Mouse (Mus musculus) embryonic facial prominence, embryonic 13.5 days (tissue): ENCODE data around the gene Lrrk1. TPM values are rescaled to one million over a fixed set of nuclear protein-coding genes. Genes with fewer than 3 reads are reported as not detected.
A peak's percentile ranks its signal among the peaks of the same experiment; 100 is the strongest.

Experiments
- ATAC-seq: fragments of 200-750 bp; cut with Nextera tagmentation; 2 replicates; pipeline ENCODE4 v1.8.0; 2017; ENCODE audit warnings: low read depth; ENCODE audit not compliant: insufficient number of reproducible peaks, insufficient read depth, low FRiP score, low TSS enrichment
- H3K27ac ChIP-seq: fragments of 300-500 bp; sonication (generic); 2 replicates; pipeline ENCODE4 v1.5.1; 2015; ENCODE audit warnings: moderate library complexity, mild to moderate bottlenecking, inconsistent platforms
- H3K27me3 ChIP-seq: fragments of 300-500 bp; sonication (generic); 2 replicates; pipeline ENCODE4 v1.6.1; 2015; ENCODE audit warnings: mild to moderate bottlenecking, inconsistent platforms
- H3K36me3 ChIP-seq: fragments of 300-500 bp; sonication (generic); 2 replicates; pipeline ENCODE4 v1.6.1; 2015; ENCODE audit warnings: mild to moderate bottlenecking, inconsistent platforms
- H3K4me1 ChIP-seq: fragments of 300-500 bp; sonication (generic); 2 replicates; pipeline ENCODE4 v1.6.1; 2015; ENCODE audit warnings: inconsistent platforms
- H3K4me2 ChIP-seq: fragments of 300-500 bp; sonication (generic); 2 replicates; pipeline ENCODE4 v1.6.1; 2015; ENCODE audit warnings: moderate library complexity, mild to moderate bottlenecking, inconsistent platforms
- H3K4me3 ChIP-seq: fragments of 300-500 bp; sonication (generic); 2 replicates; pipeline ENCODE4 v1.5.1; 2015; ENCODE audit warnings: mild to moderate bottlenecking, inconsistent platforms
- H3K9ac ChIP-seq: fragments of 300-500 bp; sonication (generic); 2 replicates; pipeline ENCODE4 v1.6.1; 2015; ENCODE audit warnings: mild to moderate bottlenecking, inconsistent platforms
- H3K9me3 ChIP-seq: fragments of 300-500 bp; sonication (generic); 2 replicates; pipeline ENCODE4 v1.6.1; 2016; ENCODE audit warnings: inconsistent platforms
- WGBS: fragments of 180-500 bp; shearing (Covaris S2); methylation state at CpG from one replicate; pipeline ENCODE4 v1.1.7; 2015; ENCODE audit warnings: mixed read lengths; 5-methylcytosine and 5-hydroxymethylcytosine counted together
- polyA plus RNA-seq: library from polyadenylated mRNA; unstranded; fragments of >200 nt; fragmentation: Nextera tagmentation; extraction: Ambion mirVana; gene quantifications from 2 replicates; pipeline ENCODE4 v1.2.1, GENCODE M21; 2015

The Lrrk1 gene
- polyA plus RNA-seq, 1 experiment from 2014 or later: 15.8 TPM

- WGBS: 55% methylated on average over 11 of the region's 11 CpGs
- H3K27me3 ChIP-seq: no peaks in the 10 kb centered on the region; the same call in 1 of the 2 replicates
- no peak for ATAC-seq
- H3K4me1 ChIP-seq: peaks cover 29% of the 10 kb centered on the region
- no peak overlapping the region for H3K27ac ChIP-seq
- H3K9ac ChIP-seq: no peak overlapping the region
- no peaks in the 10 kb centered on the region for H3K9me3 ChIP-seq
- no peak overlapping the region for H3K4me2 ChIP-seq
- H3K36me3 ChIP-seq: no peaks in the 10 kb centered on the region
- H3K4me3 ChIP-seq: no peak overlapping the region
Measured at GRCm38 (mm10) chr7:66405541-66405940, 17.4 kb upstream of the Lrrk1 start.

- H3K4me1 ChIP-seq: peaks cover 35% of the 10 kb centered on the region
- H3K36me3 ChIP-seq: no peaks in the 10 kb centered on the region
- H3K27me3 ChIP-seq: no peaks in the 10 kb centered on the region; the same call in 1 of the 2 replicates
- WGBS: 68% methylated on average over 4 of the region's 4 CpGs
- H3K9me3 ChIP-seq: no peaks in the 10 kb centered on the region
- H3K27ac ChIP-seq: no peak overlapping the region
- no peak overlapping the region for H3K4me2 ChIP-seq
- no peak for ATAC-seq
- H3K9ac ChIP-seq: no peak overlapping the region
- no peak overlapping the region for H3K4me3 ChIP-seq
Measured at GRCm38 (mm10) chr7:66404802-66405201, 16.7 kb upstream of the Lrrk1 start.

GRCm38 (mm10) chr7:66404141-66404540 lies 16.0 kb upstream of the Lrrk1 start:
- Histone ChIP-seq H3K4me2 (no peak overlapping the region), H3K36me3 (no peaks in the 10 kb centered on the region), H3K9ac (no peak overlapping the region), H3K4me1 (peaks cover 35% of the 10 kb centered on the region), H3K4me3 (no peak overlapping the region), H3K27me3 (no peaks in the 10 kb centered on the region; the same call in 1 of the 2 replicates), H3K27ac (no peak overlapping the region), H3K9me3 (no peaks in the 10 kb centered on the region)
- no peak for ATAC-seq
- 49% methylated on average over 10 of the region's 10 CpGs for WGBS

- no peaks in the 10 kb centered on the region for H3K36me3 ChIP-seq
- no peaks in the 10 kb centered on the region for H3K9me3 ChIP-seq
- H3K27me3 ChIP-seq: no peaks in the 10 kb centered on the region; the same call in 1 of the 2 replicates
- 91% methylated on average over 5 of the region's 5 CpGs for WGBS
- no peak overlapping the region for H3K27ac ChIP-seq
- no peak overlapping the region for H3K4me3 ChIP-seq
- no peak for ATAC-seq
- H3K4me2 ChIP-seq: no peak overlapping the region
- no peak overlapping the region for H3K9ac ChIP-seq
- H3K4me1 ChIP-seq: peaks cover 35% of the 10 kb centered on the region
Measured at GRCm38 (mm10) chr7:66402876-66403275, 14.7 kb upstream of the Lrrk1 start.

GRCm38 (mm10) chr7:66401605-66402004 lies 13.5 kb upstream of the Lrrk1 start:
- no peak overlapping the region for H3K9ac ChIP-seq
- H3K36me3 ChIP-seq: no peaks in the 10 kb centered on the region
- H3K27me3 ChIP-seq: no peaks in the 10 kb centered on the region
- no peaks in the 10 kb centered on the region for H3K9me3 ChIP-seq
- WGBS: 63% methylated on average over 8 of the region's 8 CpGs
- no peak overlapping the region for H3K4me2 ChIP-seq
- H3K4me1 ChIP-seq: peaks cover 35% of the 10 kb centered on the region
- no peak for ATAC-seq
- no peak overlapping the region for H3K4me3 ChIP-seq
- H3K27ac ChIP-seq: no peak overlapping the region

GRCm38 (mm10) chr7:66397288-66397687 lies 9.1 kb upstream of the Lrrk1 start:
- Histone ChIP-seq H3K4me1 (peaks cover 10% of the 10 kb centered on the region), H3K36me3 (no peaks in the 10 kb centered on the region), H3K4me3 (no peak overlapping the region), H3K27me3 (no peaks in the 10 kb centered on the region), H3K9ac (no peak overlapping the region), H3K27ac (no peak overlapping the region), H3K4me2 (no peak overlapping the region), H3K9me3 (no peaks in the 10 kb centered on the region)
- ATAC-seq: no peak
- WGBS: 65% methylated on average over 3 of the region's 3 CpGs

GRCm38 (mm10) chr7:66388621-66389532 lies 727 bp upstream of the Lrrk1 start:
- Histone ChIP-seq H3K9me3 (no peaks in the 10 kb centered on the region), H3K4me2 (peak overlapping the region; percentile 93), H3K36me3 (no peaks in the 10 kb centered on the region), H3K4me3 (peak overlapping the region; percentile 70), H3K9ac (peak overlapping the region; percentile 92), H3K27ac (peak overlapping the region; percentile 76; the same call in 1 of the 2 replicates), H3K4me1 (peaks cover 31% of the 10 kb centered on the region), H3K27me3 (no peaks in the 10 kb centered on the region)
- ATAC-seq: no peak
- 8% methylated on average over 28 of the region's 28 CpGs for WGBS

- Histone ChIP-seq H3K4me3 (peak overlapping the region; percentile 70), H3K9me3 (no peaks in the 10 kb centered on the region), H3K9ac (peak overlapping the region; percentile 92), H3K27me3 (no peaks in the 10 kb centered on the region), H3K36me3 (no peaks in the 10 kb centered on the region), H3K4me2 (peak overlapping the region; percentile 93), H3K27ac (peak overlapping the region; percentile 76), H3K4me1 (peaks cover 31% of the 10 kb centered on the region)
- ATAC-seq: no peak; the same call in 1 of the 2 replicates
- WGBS: 1% methylated on average over 13 of the region's 13 CpGs
Measured at GRCm38 (mm10) chr7:66387419-66387812, 734 bp downstream of the Lrrk1 start.

GRCm38 (mm10) chr7:66386411-66386810 lies 1.7 kb downstream of the Lrrk1 start:
- Histone ChIP-seq H3K27me3 (no peaks in the 10 kb centered on the region), H3K27ac (no peak overlapping the region), H3K4me3 (no peak overlapping the region), H3K9me3 (no peaks in the 10 kb centered on the region), H3K4me1 (peaks cover 23% of the 10 kb centered on the region), H3K36me3 (no peaks in the 10 kb centered on the region), H3K4me2 (0 out of 2 replicates have a peak overlapping the region, but pooled peaks have one; percentile 93), H3K9ac (no peak overlapping the region)
- no peak for ATAC-seq
- 94% methylated on average over 6 of the region's 6 CpGs for WGBS

- Histone ChIP-seq H3K4me3 (no peak overlapping the region), H3K4me2 (no peak overlapping the region), H3K4me1 (peaks cover 21% of the 10 kb centered on the region; the same call in 1 of the 2 replicates), H3K9me3 (no peaks in the 10 kb centered on the region), H3K27me3 (no peaks in the 10 kb centered on the region), H3K36me3 (no peaks in the 10 kb centered on the region), H3K27ac (no peak overlapping the region), H3K9ac (no peak overlapping the region)
- 89% methylated on average over 4 of the region's 12 CpGs for WGBS
- ATAC-seq: no peak
Measured at GRCm38 (mm10) chr7:66385826-66386225, 2.3 kb downstream of the Lrrk1 start.

- Histone ChIP-seq H3K27ac (no peak overlapping the region), H3K4me2 (no peak overlapping the region), H3K4me1 (peaks cover 21% of the 10 kb centered on the region; the same call in 1 of the 2 replicates), H3K36me3 (no peaks in the 10 kb centered on the region), H3K9me3 (no peaks in the 10 kb centered on the region), H3K4me3 (no peak overlapping the region), H3K9ac (no peak overlapping the region), H3K27me3 (no peaks in the 10 kb centered on the region)
- ATAC-seq: no peak
- 92% methylated on average over 8 of the region's 8 CpGs for WGBS
Measured at GRCm38 (mm10) chr7:66384891-66385290, 3.3 kb downstream of the Lrrk1 start.

- Histone ChIP-seq H3K9ac (no peak overlapping the region), H3K9me3 (no peaks in the 10 kb centered on the region), H3K4me2 (no peak overlapping the region), H3K27me3 (no peaks in the 10 kb centered on the region), H3K4me1 (peaks cover 21% of the 10 kb centered on the region; the same call in 1 of the 2 replicates), H3K27ac (no peak overlapping the region), H3K36me3 (no peaks in the 10 kb centered on the region), H3K4me3 (no peak overlapping the region)
- ATAC-seq: no peak
- WGBS: 66% methylated on average over 5 of the region's 5 CpGs
Measured at GRCm38 (mm10) chr7:66384213-66384612, 3.9 kb downstream of the Lrrk1 start.
